Mouse (Mus musculus): ENCODE results near the gene Mrgpra2a.
"Not testable (repeated sequence)": the region's sequence is repeated elsewhere in the genome, so short reads cannot be mapped to it uniquely, and the experiment has no call there.

Mrgpra2a gene

GRCm38 (mm10) chr7:47452015-47452414 lies at the start of gene Mrgpra2a:
Gene Mrgpra2a, minus strand, starts transcription at chr7:47452139.
- not testable (repeated sequence) for DNase-seq (ENCODE audit: low spot score)

DNA sequence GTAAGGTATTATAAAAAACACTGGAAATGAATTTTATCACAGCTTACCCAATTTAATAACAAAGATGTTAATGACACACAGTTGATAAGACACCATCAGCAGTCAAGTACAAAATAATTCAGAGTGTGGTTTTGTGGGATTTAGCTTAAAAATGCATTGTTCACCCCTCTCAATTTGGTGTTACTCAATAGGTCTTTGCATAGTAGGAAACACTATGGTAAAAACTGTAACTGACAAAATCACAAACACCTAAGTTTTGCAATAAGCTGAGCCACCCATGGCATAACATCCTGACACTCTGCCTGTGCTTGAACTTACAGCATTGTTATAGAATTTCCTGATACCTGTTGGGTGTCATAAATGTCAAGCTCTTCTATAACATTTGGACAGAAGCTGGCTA lies 39.3 kb upstream of the Mrgpra2a start:
- DNase-seq (ENCODE audit: low spot score) = not testable (repeated sequence)

- not testable (repeated sequence) for DNase-seq (ENCODE audit: low spot score)
Measured at GRCm38 (mm10) chr7:47489438-47489837, 37.5 kb upstream of the Mrgpra2a start.

GRCm38 (mm10) chr7:47483181-47483580 lies 31.2 kb upstream of the Mrgpra2a start:
- DNase-seq (ENCODE audit: low spot score) = not testable (repeated sequence)

GRCm38 (mm10) chr7:47473904-47474303 lies 22.0 kb upstream of the Mrgpra2a start:
- not testable (repeated sequence) for DNase-seq (ENCODE audit: low spot score)

DNA sequence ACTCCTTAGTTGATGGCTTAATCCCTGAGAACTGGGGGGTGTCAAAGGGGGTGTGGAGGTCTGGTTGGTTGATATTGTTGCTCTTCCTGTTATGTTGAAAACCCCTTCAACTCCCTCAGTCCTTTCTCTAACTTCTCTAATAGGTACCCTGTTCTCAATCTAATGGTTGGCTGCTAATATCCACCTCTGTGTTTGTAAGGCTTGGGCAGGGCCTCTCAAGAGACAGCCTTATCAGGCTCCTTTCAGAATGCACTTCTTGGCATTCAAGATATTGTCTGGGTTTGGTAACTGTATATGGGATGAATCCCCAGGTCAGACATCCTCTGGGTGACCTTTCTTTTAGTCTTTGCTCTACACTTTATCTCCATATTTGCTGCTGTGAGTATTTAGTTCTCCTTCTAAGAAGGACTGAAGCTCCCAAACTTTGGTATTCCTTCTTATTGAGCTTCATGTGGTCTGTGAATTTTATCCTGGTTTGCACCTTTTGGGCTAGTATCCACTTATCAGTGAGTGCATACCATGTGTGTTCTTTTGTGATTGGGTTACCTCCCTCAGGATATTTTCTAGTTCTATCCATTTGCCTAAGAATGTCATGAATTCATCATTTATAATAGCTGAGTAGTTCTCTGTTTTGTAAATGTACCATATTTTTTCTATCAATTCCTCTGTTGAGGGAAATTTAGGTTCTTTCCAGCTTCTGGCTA lies 13.5 kb upstream of the Mrgpra2a start:
- DNase-seq (ENCODE audit: low spot score) = not testable (repeated sequence)

GRCm38 (mm10) chr7:47445729-47446128 lies 6.2 kb downstream of the Mrgpra2a start:
- not testable (repeated sequence) for DNase-seq (ENCODE audit: low spot score)

DNA sequence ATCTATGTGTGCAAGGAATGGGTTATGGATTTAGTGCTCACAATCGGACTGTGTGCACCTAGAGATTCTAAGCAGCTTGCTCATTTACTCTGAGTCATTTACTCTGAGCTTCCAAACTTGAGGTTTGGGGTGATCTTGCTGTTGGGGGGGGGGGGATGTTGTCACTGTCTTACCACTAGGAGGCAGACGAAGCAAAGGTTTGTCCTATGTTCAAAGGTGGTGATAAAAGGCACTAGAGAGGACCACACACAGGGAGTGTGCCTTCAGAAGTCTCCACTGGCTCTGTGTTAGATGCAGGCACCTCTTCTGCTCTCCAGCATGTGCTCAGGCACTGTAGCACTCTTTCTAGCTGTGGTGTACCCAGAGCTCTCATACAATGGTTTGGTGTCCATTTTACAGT lies 15.5 kb downstream of the Mrgpra2a start:
- not testable (repeated sequence) for DNase-seq (ENCODE audit: low spot score)

DNA sequence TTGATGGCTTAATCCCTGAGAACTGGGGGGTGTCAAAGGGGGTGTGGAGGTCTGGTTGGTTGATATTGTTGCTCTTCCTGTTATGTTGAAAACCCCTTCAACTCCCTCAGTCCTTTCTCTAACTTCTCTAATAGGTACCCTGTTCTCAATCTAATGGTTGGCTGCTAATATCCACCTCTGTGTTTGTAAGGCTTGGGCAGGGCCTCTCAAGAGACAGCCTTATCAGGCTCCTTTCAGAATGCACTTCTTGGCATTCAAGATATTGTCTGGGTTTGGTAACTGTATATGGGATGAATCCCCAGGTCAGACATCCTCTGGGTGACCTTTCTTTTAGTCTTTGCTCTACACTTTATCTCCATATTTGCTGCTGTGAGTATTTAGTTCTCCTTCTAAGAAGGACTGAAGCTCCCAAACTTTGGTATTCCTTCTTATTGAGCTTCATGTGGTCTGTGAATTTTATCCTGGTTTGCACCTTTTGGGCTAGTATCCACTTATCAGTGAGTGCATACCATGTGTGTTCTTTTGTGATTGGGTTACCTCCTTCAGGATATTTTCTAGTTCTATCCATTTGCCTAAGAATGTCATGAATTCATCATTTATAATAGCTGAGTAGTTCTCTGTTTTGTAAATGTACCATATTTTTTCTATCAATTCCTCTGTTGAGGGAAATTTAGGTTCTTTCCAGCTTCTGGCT lies 24.0 kb downstream of the Mrgpra2a start:
- not testable (repeated sequence) for DNase-seq (ENCODE audit: low spot score)

DNA sequence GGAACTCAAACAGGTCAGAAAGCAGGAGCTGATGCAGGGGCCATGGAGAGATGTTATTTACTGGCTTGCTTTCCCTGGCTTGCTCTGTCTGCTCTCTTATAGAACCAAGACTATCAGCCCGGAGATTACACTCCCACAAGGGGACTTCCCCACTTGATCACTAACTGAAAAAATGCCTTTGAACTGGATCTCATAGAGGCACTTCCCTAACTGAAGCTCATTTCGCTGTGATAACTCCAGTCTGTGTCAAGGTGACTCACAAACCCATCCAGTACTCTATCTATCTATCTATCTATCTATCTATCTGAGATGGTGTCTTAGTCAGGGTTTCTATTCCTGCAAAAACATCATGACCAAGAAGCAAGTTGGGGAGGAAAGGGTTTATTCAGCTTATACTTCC lies 41.3 kb downstream of the Mrgpra2a start:
- no peak for DNase-seq (ENCODE audit: low spot score)

GRCm38 (mm10) chr7:47409545-47409944 lies 42.4 kb downstream of the Mrgpra2a start:
- no peak for DNase-seq (ENCODE audit: low spot score)

- DNase-seq (ENCODE audit: low spot score) = no peak
Measured at GRCm38 (mm10) chr7:47401125-47401524, 50.8 kb downstream of the Mrgpra2a start.

Data from ovary, postnatal 10 days (tissue).